Mouse (Mus musculus): ENCODE measurements around the gene Csnk1g1. TPM values are rescaled to one million over a fixed set of nuclear protein-coding genes. Genes with fewer than 3 reads are reported as not detected.

Gene Csnk1g1
- total RNA-seq, 2 experiments from 2014 or later: 5.9 to 7.0 TPM

GRCm38 (mm10) chr9:66064316-66064715, 155.6 kb downstream of the Csnk1g1 start:
- intact Hi-C loops (cut with DNase I): no loop called here
- DNase-seq: no peak

- intact Hi-C loops (cut with DNase I): no loop called here
- no peak for DNase-seq
These were observed 158.1 kb downstream of the Csnk1g1 start for GRCm38 (mm10) chr9:66066791-66067190.

GRCm38 (mm10) chr9:66067542-66067941, 158.8 kb downstream of the Csnk1g1 start:
- intact Hi-C loops (cut with DNase I): no loop called here

GRCm38 (mm10) chr9:66068056-66068455, 159.3 kb downstream of the Csnk1g1 start:
- intact Hi-C loops (cut with DNase I): no loop called here
- no peak for DNase-seq

More at GRCm38 (mm10) chr9:66067542-66067941, 158.8 kb downstream of the Csnk1g1 start:
- peak in 1 of 2 experiments; percentile 36 for DNase-seq

GRCm38 (mm10) chr9:66068971-66069391, 160.3 kb downstream of the Csnk1g1 start:
- DNase-seq: no peak
- intact Hi-C loops (cut with DNase I): no loop called here

GRCm38 (mm10) chr9:66069583-66069982, 160.9 kb downstream of the Csnk1g1 start, which contains the start of gene Snx22:
TSS of gene Snx22 (minus strand) at chr9:66069719.
- intact Hi-C loops (cut with DNase I): no loop called here
- peak; percentile 79 to 85 for DNase-seq

- intact Hi-C loops (cut with DNase I): no loop called here
- no peak for DNase-seq
These were observed 161.4 kb downstream of the Csnk1g1 start for GRCm38 (mm10) chr9:66070151-66070550.

- no peak for DNase-seq
- intact Hi-C loops (cut with DNase I): no loop called here
These were observed 164.0 kb downstream of the Csnk1g1 start for GRCm38 (mm10) chr9:66072754-66073153.

GRCm38 (mm10) chr9:66078072-66078471, 169.3 kb downstream of the Csnk1g1 start:
- intact Hi-C loops (cut with DNase I): no loop called here

GRCm38 (mm10) chr9:66078493-66078892, 169.8 kb downstream of the Csnk1g1 start:
- DNase-seq: no peak
- intact Hi-C loops (cut with DNase I): no loop called here

More at GRCm38 (mm10) chr9:66078072-66078471, 169.3 kb downstream of the Csnk1g1 start:
- no peak for DNase-seq

GRCm38 (mm10) chr9:66080804-66081459, 172.2 kb downstream of the Csnk1g1 start:
- no peak for DNase-seq
- intact Hi-C loops (cut with DNase I): no loop called here

GRCm38 (mm10) chr9:66081999-66082398, 173.3 kb downstream of the Csnk1g1 start:
- intact Hi-C loops (cut with DNase I): no loop called here
- no peak for DNase-seq

- DNase-seq: no peak
- intact Hi-C loops (cut with DNase I): no loop called here
These were observed 175.4 kb downstream of the Csnk1g1 start for GRCm38 (mm10) chr9:66084171-66084570.

GRCm38 (mm10) chr9:66087062-66087461, 178.3 kb downstream of the Csnk1g1 start:
- intact Hi-C loops (cut with DNase I): no loop called here
- DNase-seq: no peak

GRCm38 (mm10) chr9:66088411-66088810, 179.7 kb downstream of the Csnk1g1 start:
- intact Hi-C loops (cut with DNase I): no loop called here

GRCm38 (mm10) chr9:66090593-66091244, 182.0 kb downstream of the Csnk1g1 start:
- DNase-seq: no peak
- intact Hi-C loops (cut with DNase I): no loop called here

More at GRCm38 (mm10) chr9:66088411-66088810, 179.7 kb downstream of the Csnk1g1 start:
- DNase-seq: peak in 1 of 2 experiments; percentile 53

GRCm38 (mm10) chr9:66091327-66092231, 182.9 kb downstream of the Csnk1g1 start:
- no peak for DNase-seq
- intact Hi-C loops (cut with DNase I): no loop called here

GRCm38 (mm10) chr9:66092664-66093063, 183.9 kb downstream of the Csnk1g1 start:
- no peak for DNase-seq
- intact Hi-C loops (cut with DNase I): no loop called here
